Mouse (Mus musculus): ENCODE results near the gene Ripor1.

Ripor1 gene

DNA sequence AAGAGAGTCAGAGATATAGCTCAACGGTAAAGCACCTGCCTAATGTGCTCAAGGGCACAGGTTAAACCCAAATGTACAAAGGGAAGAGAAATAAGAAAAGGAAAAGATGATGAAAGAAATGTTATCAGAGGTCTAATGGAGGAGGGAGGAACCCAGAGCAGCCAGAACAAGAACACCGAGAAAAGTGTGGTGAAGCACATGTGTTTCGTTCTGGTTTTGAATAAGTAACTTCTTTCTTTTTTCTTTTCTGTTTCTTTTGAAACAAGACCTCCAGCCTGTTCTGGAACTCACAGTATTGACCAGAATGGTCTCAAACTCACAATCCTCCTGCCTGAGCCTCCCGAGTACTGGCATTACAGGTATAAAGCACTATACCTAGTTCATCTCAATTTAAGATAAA is 24.3 kb downstream of the Ripor1 start:
- no peak for DNase-seq (ENCODE audit: low spot score)

DNA sequence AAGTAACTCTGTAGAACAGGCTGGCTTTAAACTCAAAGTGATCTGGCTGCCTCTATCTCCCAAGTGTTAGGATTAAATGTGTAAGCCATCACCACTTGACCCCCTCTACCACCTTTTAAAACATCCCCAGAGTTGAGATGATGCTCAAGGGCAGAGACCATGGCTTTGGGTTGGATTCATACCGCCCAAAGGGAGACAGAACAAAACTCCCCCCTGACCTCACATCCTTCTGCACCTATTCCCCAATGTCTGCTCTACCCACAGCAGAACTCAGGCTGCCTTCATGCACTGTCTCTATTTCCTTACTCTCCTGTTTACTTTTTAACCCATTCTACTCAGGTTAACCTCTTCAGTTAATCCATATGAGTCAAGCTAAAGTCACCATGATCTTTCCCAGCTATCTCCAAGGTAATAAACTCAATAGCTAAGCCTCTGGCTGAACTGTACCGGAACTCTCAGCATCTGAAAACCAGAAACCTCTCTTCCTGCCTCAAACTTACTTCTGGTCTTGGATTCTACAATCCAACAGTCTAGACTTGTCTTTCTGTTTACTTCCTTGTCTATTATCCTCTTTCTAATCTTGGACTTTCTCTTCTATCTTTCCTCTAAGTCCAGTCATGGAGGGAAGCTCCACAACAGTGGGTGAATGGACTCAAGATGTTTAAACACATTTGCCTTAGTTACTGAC is 29.9 kb downstream of the Ripor1 start:
- no peak for DNase-seq (ENCODE audit: low spot score)

DNA sequence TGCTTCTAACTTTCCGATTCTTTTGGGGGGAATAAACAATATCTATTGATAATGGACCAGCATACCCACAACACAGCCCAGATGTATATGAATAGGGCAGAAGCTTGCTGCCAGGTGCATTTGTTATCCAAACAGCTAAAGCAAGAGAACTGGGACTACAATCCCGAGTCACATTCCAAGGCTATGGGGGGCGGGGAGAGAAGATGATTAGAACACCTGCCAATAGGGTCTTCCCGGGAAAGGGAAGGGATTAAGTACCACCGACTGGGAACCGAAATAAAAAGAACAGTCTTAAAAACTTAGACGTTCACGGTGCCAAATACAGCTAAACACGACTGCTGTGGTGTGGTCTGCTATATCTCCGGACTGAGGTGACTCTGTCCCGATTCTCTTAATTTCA is 30.4 kb downstream of the Ripor1 start:
- no peak for DNase-seq (ENCODE audit: low spot score)

DNA sequence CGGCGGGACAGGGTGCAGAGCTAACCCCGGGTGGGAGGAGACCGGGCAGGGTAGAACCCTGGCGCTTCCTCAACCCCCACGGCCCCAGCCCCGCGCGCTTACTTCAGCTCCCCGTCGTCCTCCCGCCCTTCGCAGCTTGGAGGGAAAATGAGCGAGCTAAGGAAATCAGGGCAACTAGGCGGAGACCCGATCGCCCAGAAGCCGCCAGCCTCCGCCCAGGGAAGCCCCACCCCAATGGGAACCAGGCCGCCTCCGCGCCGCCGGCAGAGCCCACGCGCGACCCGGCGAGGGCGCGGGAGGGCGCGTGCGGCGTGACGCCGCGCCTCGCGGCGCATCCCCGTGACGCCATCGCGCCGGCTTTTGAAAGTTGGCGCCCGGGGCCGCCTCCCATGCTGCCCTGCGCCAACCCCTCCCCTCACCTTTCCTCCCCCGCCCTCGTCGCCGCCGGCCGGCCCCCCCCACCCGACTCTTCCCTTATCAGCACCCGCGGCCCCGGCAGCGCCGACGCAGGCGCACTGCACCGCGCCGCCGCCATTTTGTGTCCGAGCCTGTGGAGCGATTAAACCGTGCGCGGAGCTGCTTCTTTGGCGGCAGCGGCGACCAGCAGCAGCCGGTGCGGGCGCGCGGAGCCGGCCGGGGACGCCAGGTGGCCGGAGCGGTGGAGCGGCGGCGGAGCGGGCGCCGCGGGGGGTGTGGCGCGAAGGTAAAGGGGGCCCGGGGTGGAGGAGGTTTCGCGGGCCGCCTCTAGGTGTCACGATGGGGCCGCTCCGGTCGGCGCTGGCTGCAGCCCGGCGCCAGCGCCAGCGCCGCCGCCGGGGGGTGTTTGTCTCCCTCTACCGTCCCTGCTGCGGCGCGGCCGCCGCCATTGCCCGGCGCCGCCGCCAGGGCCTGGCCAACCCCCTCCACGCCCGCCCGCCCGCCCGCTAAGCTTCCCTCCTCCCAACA is 31.2 kb downstream of the Ripor1 start, which contains the start of gene Ctcf:
Gene Ctcf (plus strand): TSS at position 551 of the 945 bp plus-strand sequence.
- peak; percentile 81 for DNase-seq (ENCODE audit: low spot score)

DNA sequence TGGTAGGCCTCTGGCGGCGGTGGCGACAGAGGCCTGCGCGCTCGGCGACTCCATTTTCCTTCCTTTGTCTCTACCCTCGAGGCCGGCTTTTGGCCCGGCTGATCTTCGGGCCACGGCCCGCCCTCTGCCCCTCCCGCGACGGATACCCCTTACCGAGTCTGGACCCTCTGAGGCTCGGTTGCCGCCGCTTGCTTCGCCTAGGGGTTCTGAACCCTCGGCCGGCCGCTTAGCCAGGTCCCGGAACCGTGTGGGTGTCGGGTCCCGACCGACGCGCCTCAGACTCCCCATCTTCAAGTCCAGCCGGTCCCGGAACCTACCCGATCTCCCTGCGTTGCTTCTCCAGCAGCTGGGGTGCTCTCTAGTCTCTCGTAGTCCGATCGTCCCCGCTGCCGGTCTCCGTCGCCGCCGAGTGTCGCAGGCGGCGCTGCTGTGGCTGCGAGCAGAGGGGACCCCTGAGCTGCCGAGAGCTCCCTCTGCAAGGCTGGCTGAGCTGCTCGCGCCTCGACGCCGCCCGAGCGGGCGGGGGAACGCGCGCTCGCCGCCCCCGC is 32.0 kb downstream of the Ripor1 start, which contains the start of gene Agrp:
Gene Agrp (minus strand): TSS at position 431 of the 548 bp plus-strand sequence.
- peak; percentile 45 for DNase-seq (ENCODE audit: low spot score)

DNA sequence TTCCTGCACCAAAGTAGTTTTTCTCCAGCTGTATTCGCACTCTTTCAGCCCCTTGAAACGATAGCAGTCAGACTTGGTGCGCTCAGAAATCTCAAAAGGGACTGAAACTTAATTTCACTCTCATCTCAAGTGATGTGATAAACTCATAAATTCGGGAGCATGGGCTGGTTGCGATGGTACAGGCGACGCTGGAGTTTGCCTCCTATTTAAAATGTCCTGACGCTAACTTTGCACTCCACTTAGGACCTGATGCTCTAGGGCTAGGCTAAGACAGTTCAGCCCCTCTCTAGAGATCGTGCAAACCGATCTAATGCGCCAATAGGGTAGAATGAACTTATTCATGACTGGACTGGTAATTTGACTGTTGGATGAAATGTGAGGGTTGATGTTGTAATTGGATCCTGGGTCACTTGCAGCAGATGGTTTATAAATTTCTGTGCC is 32.6 kb downstream of the Ripor1 start:
- no peak for DNase-seq (ENCODE audit: low spot score)

DNA sequence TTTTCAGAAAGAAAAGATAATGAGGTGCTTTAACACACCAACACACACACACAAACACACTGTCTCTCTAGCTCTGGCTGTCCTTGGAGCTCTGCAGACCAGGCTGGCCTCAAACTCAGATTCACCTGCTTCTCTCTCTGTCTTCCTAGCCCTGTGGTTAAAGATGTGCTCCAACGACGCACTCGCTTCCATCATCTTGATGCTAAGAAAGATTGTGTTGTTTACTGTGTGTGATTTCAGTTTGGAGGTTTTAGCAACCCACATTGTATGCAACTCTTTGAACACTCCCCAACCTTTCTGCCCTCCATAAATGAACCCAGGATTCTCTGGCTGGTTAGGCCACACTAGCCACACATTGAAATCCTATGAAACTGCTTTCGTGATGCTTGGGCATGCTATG is 33.5 kb downstream of the Ripor1 start:
- DNase-seq (ENCODE audit: low spot score), result no peak

DNA sequence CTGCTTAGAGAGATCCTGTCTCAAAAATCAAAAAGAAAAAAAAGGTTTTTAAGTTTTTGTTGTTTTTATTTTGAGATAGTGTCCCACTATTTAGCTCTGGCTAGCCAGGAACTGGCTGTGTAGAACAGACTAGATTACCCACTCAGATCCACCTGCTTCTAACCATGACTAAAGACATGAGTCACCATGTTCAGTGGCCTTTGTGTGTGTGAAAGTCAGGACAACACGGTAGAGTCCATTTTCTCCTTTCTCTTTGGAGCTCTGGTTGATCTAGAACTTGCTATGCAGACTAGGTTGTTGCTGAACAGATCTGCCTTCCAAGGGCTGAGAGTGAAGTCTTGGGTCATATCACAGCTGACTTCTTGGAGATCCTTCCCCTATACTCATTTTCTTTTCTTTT is 34.8 kb downstream of the Ripor1 start:
- DNase-seq (ENCODE audit: low spot score), result no peak

DNA sequence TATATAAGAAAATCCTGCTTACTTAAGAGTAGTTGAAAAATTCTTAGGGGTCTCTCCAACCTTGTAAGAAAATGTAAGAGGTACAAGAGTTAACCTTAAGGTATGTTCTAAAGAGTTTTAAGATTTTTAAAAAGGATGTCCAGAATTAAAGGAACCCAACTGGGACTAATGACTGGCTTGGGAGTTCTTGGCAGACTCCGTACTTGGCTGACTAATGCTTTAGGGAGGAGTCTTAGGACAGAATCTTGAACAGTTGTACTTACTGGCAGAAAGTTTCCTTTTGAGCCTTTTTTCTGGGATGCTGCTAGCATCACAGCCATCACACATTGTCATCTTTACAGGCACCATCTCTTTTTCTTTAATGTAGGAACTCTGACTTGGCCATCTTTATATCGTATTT is 35.5 kb downstream of the Ripor1 start:
- DNase-seq (ENCODE audit: low spot score), result no peak

DNA sequence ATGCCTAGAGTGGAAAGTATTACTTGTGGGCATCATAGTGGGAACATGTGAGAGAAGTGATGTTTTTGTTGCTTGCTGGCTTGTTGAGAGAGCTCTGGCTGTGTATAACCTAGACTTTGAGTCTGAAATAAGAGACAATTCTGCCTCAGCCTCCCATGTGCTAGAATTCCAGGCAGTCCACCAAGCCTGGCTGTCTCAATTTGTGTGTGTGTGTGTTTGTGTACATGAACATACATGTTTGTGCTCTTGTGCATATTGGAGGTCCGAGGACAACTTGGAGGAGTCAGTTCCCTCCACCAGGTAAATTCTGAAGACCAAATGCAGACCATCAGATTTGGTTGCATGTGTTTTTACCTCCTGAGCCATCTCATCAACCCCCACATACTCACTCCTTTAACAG is 40.1 kb downstream of the Ripor1 start:
- DNase-seq (ENCODE audit: low spot score), result no peak

DNA sequence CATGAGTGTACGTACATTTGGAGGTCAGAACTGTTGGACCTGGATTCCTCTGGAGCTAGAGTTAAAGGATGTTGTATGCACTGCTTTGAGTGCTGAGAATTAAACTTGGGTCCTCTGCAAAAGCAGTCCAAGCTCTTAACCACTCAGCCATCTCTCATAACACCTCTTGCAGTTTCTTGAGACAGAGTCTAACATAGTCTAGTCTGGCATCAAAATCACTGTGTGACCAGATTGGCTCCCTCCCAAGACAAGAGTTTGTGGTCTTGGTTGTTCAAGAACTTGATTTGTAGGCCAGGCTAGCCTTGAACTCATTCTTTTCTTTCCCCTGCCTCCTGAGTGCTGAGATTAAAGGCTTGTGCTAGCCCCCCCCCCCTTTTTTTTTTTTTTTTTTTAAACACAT is 43.9 kb downstream of the Ripor1 start:
- DNase-seq (ENCODE audit: low spot score), result no peak

DNA sequence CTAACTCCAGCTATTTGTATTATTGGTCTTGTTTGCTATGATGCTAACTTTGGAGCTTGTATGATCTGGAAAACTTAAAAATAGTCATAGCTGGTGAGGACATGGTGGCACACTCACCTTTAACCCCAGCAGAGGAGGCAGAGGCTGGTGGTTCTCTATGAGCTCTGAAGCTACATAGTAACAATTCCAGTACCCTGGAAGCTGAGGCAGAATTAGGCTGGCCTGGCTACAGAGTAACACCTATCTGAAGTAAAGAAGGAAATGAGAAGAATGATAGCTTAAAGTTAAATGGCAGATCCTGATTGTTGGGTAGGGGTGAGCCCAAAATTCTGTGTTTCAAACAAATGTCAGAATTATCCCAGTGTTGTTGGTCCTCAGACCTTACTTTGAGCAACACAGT is 52.6 kb downstream of the Ripor1 start:
- DNase-seq (ENCODE audit: low spot score), result no peak

DNA sequence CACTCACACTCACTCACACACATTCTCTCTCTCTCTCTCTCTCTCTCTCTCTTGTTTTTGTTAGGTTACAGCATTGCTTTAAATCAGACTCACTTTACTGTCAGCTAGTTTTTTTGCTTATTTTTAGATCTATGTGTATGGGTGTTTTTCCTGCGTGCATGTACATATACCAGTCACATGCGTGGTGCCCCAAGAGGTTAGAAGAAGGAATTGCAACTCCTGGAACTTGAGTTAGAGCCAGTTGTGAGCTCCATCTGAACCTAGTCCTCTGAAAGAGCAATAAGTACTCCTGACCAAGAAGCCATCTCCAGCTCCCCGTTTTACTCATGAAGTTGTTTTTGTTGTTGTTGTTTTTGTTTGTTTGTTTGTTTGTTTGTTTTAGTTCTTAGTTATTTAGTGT is 56.1 kb downstream of the Ripor1 start:
- DNase-seq (ENCODE audit: low spot score), result no peak

Measured in ovary, postnatal 14 days (tissue).